Mouse (Mus musculus): ENCODE measurements around the gene Olfr972. TPM values are rescaled to one million over a fixed set of nuclear protein-coding genes. Genes with fewer than 3 reads are reported as not detected.
A peak's percentile ranks its signal among the peaks of the same experiment; 100 is the strongest.
"Not testable (repeated sequence)": the region's sequence is repeated elsewhere in the genome, so short reads cannot be mapped to it uniquely, and the experiment has no call there.

The Olfr972 gene
- not detected in 2 replicates for polyA plus RNA-seq (2012; ENCODE audit: insufficient read depth, low replicate concordance)

DNA sequence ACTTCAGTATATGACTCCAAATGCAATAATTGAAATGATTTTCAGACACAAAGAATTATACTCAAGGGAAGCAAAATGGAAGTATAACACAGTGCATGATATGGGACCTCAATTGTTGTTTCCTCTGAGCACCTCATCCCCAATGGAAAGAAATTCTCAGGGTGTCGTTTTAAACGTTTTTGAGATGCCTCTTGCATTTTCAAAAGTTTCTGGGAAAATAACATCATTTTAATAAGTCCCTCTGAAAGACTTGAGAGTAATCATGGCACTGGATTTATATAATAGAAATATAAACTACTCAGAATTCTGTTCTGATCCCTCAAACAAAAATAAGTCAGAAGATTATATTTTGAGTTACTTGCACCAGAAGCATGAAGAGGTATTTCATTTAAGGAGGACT is at the start of gene Olfr972:
Olfr972 (plus strand) TSS at position 301 of the 400 bp plus-strand sequence.
- no peaks in the 10 kb centered on the region for H3K36me3 ChIP-seq (replicated peaks; ENCODE audit: low read length)

DNA sequence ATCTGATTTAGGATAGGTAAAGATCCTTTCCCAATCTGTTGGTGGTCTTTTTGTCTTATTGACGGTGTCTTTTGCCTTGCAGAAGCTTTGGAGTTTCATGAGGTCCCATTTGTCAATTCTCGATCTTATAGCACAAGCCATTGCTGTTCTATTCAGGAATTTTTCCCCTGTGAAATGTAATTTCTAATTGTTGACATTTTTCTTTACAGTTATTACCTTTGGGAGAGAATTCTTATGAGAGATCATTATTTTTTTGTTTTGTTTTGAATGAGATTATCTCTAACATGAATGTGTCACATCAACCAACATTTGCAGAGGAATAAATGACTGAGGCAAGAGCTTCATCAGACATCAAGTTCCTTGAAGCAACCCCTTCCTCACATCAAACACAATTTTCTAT is 29.6 kb upstream of the Olfr972 start, which contains the start of gene Olfr971:
Olfr971 (plus strand) TSS at position 301 of the 400 bp plus-strand sequence.
- H3K9me3 ChIP-seq; H3K4me1 ChIP-seq; H3K4me3 ChIP-seq (replicated peaks); H3K36me3 ChIP-seq (replicated peaks; ENCODE audit: low read length); H3K27me3 ChIP-seq (replicated peaks): not testable (repeated sequence)

More for the DNA sequence above, at the start of gene Olfr972:
- Histone ChIP-seq H3K9me3 (peaks cover 3% of the 10 kb centered on the region; the same call in 1 of the 2 replicates), H3K27me3 (replicated peaks) (no peaks in the 10 kb centered on the region), H3K4me3 (replicated peaks) (no peak within 1 kb of the TSS), H3K4me1 (no peaks in the 10 kb centered on the region)
- TF ChIP-seq FLI1 (IDR thresholded peaks at IDR 0.05; ENCODE audit: low read length) (no peak), GATA1 (IDR thresholded peaks at IDR 0.05; ENCODE audit: borderline replicate concordance, low read length) (no peak)

DNA sequence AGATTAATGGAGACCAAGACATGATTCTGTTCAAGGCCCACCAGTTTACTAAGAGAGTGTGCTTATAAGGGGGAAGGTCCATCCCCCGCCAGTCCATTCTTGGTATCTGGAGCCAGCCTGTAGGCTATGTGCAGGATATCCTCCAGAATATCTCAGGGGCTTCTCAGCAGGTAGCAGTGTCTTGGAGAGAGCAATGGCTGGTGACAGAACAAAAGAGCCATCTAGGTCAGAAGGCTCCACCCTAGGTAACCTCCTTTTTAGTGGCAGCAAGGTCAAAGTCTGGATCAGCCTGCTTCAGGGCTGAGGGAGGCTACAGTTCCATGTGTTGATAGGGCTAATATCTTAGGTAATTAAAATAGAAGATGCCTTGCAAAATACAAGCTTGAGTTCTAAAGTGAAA is 5.8 kb downstream of the Olfr972 start:
- not testable (repeated sequence) for H3K4me3 ChIP-seq (replicated peaks); H3K27me3 ChIP-seq (replicated peaks); H3K4me1 ChIP-seq; H3K9me3 ChIP-seq; H3K36me3 ChIP-seq (replicated peaks; ENCODE audit: low read length)

DNA sequence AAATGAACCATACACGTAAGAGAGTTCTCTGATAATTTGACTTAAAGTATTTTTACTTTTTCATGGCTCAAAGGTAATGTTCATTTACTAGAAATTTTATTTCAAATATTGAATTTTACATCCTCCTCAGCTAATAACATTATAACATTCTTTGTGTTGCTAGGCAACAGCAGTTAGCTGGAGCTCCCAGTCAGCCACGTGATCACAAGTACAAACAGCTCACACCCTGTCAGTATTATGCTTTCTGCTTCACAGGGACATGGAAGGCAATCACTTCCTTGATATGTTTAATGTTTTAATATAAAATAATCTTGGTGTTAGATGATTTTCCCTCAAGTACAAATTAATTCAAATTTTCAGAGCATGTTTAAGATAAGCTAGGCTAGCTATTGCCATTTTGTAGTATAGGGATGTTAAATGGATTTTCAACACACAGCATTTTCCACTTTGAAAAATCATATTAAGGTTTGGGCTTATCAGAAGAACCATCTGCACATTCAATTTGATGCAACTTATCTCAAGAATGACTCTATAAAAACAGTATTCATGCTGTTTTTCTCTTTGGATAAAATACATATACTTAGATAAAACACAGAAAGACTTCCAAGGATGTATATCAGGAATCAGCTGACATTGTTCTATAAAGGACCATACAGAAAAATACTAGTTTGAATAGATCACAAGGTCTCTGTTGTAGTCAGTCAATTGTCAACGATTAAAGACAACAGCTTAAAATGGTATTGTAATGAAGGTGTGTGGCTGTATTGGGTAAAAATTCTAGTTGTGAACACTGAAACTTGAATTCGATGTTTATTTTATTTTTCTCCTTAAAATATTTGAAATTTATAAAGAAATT is 11.5 kb downstream of the Olfr972 start:
- not testable (repeated sequence) for H3K27me3 ChIP-seq (replicated peaks); H3K9me3 ChIP-seq; H3K4me3 ChIP-seq (replicated peaks); H3K4me1 ChIP-seq; H3K36me3 ChIP-seq (replicated peaks; ENCODE audit: low read length)

DNA sequence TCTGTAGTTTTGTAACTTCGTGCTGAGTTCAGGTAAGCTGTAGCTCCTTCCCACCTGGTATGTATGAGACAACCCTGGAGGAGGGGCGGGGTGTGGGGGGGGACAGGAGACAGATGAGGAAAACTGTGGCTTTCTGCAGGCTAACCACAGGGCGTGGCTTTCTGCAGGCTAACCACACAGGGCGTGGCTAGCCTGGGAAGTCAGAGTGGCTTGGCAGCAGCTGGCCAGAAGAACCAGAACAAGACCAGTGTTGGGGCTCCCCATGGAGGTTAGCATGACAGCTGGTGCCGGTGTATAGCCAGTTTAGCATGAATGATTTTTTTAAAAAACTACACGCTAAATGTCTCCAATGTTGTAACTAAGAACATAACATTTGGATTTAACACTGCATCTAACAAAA is 38.9 kb downstream of the Olfr972 start:
- H3K36me3 ChIP-seq (replicated peaks; ENCODE audit: low read length), result no peaks in the 10 kb centered on the region
- TF ChIP-seq FLI1 (IDR thresholded peaks at IDR 0.05; ENCODE audit: low read length) (no peak), GATA1 (IDR thresholded peaks at IDR 0.05; ENCODE audit: borderline replicate concordance, low read length) (no peak)
- H3K27me3 ChIP-seq (replicated peaks), result no peaks in the 10 kb centered on the region

DNA sequence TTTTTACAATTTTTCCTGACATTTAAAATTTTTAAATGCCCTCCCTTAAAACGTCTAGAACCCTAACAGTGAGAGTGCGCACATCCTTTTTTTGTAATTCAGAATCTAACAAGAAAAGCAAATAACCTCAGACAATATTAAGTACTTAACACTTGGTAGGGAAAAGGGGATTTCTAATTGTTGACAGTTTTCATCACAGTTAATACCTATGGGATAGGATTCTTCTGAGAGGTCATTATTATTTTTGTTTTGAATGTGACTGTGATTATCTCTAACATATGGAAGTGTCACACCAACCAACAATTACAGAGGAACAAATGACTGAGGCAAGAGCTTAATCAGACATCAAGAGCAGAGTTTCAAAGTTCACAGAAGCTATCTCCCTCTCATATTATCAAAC is 40.8 kb downstream of the Olfr972 start, which contains the start of gene Olfr229:
Olfr229 (plus strand) TSS at position 301 of the 400 bp plus-strand sequence.
- TF ChIP-seq GATA1 (IDR thresholded peaks at IDR 0.05; ENCODE audit: borderline replicate concordance, low read length), result no peak
- no peak for TF ChIP-seq FLI1 (IDR thresholded peaks at IDR 0.05; ENCODE audit: low read length)
- H3K4me1 ChIP-seq, result peaks cover 17% of the 10 kb centered on the region

More for the DNA sequence above, 38.9 kb downstream of the Olfr972 start:
- H3K4me1 ChIP-seq, result peaks cover 17% of the 10 kb centered on the region
- peak overlapping the region; percentile 62 for H3K4me3 ChIP-seq (replicated peaks)
- H3K9me3 ChIP-seq, result no peaks in the 10 kb centered on the region

DNA sequence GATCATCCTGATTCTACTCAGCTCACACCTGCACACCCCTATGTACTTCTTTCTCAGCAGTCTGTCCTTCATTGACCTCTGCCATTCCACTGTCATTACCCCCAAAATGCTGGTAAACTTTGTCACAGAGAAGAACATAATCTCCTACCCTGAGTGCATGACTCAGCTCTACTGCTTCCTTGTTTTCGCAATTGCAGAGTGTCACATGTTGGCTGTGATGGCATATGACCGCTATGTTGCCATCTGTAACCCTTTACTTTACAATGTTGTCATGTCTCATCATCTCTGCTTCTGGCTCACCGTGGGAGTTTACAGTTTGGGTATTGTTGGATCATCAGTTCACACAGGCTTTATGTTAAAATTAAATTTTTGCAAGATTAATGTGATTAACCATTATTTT is 43.7 kb downstream of the Olfr972 start:
- Histone ChIP-seq H3K36me3 (replicated peaks; ENCODE audit: low read length) (no peaks in the 10 kb centered on the region), H3K4me3 (replicated peaks) (no peak overlapping the region), H3K4me1 (peaks cover 13% of the 10 kb centered on the region), H3K27me3 (replicated peaks) (no peaks in the 10 kb centered on the region), H3K9me3 (no peaks in the 10 kb centered on the region)
- no peak for TF ChIP-seq GATA1 (IDR thresholded peaks at IDR 0.05; ENCODE audit: borderline replicate concordance, low read length)
- no peak for TF ChIP-seq FLI1 (IDR thresholded peaks at IDR 0.05; ENCODE audit: low read length)

More for the DNA sequence above, 40.8 kb downstream of the Olfr972 start, which contains the start of gene Olfr229:
- Histone ChIP-seq H3K9me3 (no peaks in the 10 kb centered on the region), H3K4me3 (replicated peaks) (no peak within 1 kb of the TSS), H3K36me3 (replicated peaks; ENCODE audit: low read length) (no peaks in the 10 kb centered on the region), H3K27me3 (replicated peaks) (no peaks in the 10 kb centered on the region)

Other genes with a start within 250 kb of the Olfr972 start
- not detected in 2 replicates for gene Olfr960, start 245.0 kb upstream of the Olfr972 start, polyA plus RNA-seq (2012; ENCODE audit: insufficient read depth, low replicate concordance)
- gene Olfr961, start 221.3 kb upstream of the Olfr972 start, polyA plus RNA-seq (2012; ENCODE audit: insufficient read depth, low replicate concordance), result not detected in 2 replicates
- gene Olfr963, start 199.2 kb upstream of the Olfr972 start, polyA plus RNA-seq (2012; ENCODE audit: insufficient read depth, low replicate concordance), result not detected in 2 replicates
- not detected in 2 replicates for gene Olfr149, start 159.3 kb upstream of the Olfr972 start, polyA plus RNA-seq (2012; ENCODE audit: insufficient read depth, low replicate concordance)
- not detected in 2 replicates for gene Olfr965, start 155.1 kb upstream of the Olfr972 start, polyA plus RNA-seq (2012; ENCODE audit: insufficient read depth, low replicate concordance)
- gene Olfr150, start 135.4 kb upstream of the Olfr972 start, polyA plus RNA-seq (2012; ENCODE audit: insufficient read depth, low replicate concordance), result not detected in 2 replicates
- gene Olfr967, start 120.2 kb upstream of the Olfr972 start, polyA plus RNA-seq (2012; ENCODE audit: insufficient read depth, low replicate concordance), result not detected in 2 replicates
- gene Olfr968, start 83.2 kb upstream of the Olfr972 start, polyA plus RNA-seq (2012; ENCODE audit: insufficient read depth, low replicate concordance), result 0.09 TPM in 1 of 2 replicates, not detected in the other
- not detected in 2 replicates for gene Olfr969, start 75.5 kb upstream of the Olfr972 start, polyA plus RNA-seq (2012; ENCODE audit: insufficient read depth, low replicate concordance)
- gene Olfr970, start 57.6 kb upstream of the Olfr972 start, polyA plus RNA-seq (2012; ENCODE audit: insufficient read depth, low replicate concordance), result not detected in 2 replicates
- not detected in 2 replicates for gene Olfr971, start 29.5 kb upstream of the Olfr972 start, polyA plus RNA-seq (2012; ENCODE audit: insufficient read depth, low replicate concordance)
- not detected in 2 replicates for gene Olfr229, start 40.9 kb downstream of the Olfr972 start, polyA plus RNA-seq (2012; ENCODE audit: insufficient read depth, low replicate concordance)
- gene Olfr974, start 71.1 kb downstream of the Olfr972 start, polyA plus RNA-seq (2012; ENCODE audit: insufficient read depth, low replicate concordance), result not detected in 2 replicates
- gene Olfr975, start 85.6 kb downstream of the Olfr972 start, polyA plus RNA-seq (2012; ENCODE audit: insufficient read depth, low replicate concordance), result not detected in 2 replicates
- gene Olfr976, start 94.7 kb downstream of the Olfr972 start, polyA plus RNA-seq (2012; ENCODE audit: insufficient read depth, low replicate concordance), result not detected in 2 replicates
- gene Olfr978, start 125.7 kb downstream of the Olfr972 start, polyA plus RNA-seq (2012; ENCODE audit: insufficient read depth, low replicate concordance), result not detected in 2 replicates
- not detected in 2 replicates for gene Olfr979, start 137.0 kb downstream of the Olfr972 start, polyA plus RNA-seq (2012; ENCODE audit: insufficient read depth, low replicate concordance)
- not detected in 2 replicates for gene Olfr980, start 143.2 kb downstream of the Olfr972 start, polyA plus RNA-seq (2012; ENCODE audit: insufficient read depth, low replicate concordance)
- gene Olfr981, start 155.0 kb downstream of the Olfr972 start, polyA plus RNA-seq (2012; ENCODE audit: insufficient read depth, low replicate concordance), result 0.39 TPM in 1 of 2 replicates, not detected in the other
- gene Olfr982, start 207.4 kb downstream of the Olfr972 start, polyA plus RNA-seq (2012; ENCODE audit: insufficient read depth, low replicate concordance), result not detected in 2 replicates
- not detected in 2 replicates for gene Olfr983, start 227.2 kb downstream of the Olfr972 start, polyA plus RNA-seq (2012; ENCODE audit: insufficient read depth, low replicate concordance)
- not detected in 2 replicates for gene Olfr984, start 247.8 kb downstream of the Olfr972 start, polyA plus RNA-seq (2012; ENCODE audit: insufficient read depth, low replicate concordance)

All from megakaryocyte, embryonic 14.5 days (primary cell).